Mouse (Mus musculus): Measurements from ENCODE around the gene 3830406C13Rik.

DNA sequence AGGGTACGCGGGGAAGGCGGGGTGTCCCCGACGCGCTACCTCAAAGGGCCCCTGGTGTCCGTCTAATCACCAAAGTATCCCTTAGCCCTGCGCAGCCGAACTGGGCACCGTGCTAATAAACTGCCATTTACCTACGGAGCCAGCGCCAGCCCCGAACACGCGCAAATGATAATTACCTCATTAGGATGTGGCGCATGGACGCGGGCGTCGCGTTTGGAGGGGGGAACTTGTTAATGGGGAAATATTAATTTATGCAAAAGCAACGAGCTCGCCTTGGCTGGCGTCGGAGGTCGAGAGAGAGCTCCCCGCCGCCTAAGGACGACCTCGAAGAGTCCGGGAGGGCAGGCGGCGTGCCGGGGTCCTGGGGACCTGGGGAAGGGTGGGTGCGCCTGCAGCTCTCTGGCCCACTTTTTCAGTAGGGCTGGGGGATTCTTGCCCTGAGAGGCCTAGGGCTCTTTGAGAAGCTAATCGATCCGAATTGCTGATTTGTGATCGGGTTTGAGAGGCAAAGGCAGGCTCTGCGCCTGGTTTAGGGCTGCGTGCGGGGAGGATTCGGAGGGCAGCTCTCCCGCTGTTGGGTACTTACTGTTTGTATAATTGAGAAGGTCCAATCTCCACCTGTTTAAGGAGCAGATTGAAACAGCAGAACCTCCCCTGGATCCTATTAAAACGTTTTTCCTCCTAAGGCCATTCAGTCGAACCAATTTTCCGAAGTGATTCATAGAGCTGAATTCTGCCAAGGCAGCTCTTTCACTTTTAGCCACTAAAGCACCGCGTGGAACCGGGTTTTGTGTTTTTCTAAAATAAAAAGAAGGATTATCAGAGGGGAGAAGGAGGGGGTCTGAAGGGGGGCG lies 62.3 kb downstream of the 3830406C13Rik start:
- TF ChIP-seq POLR2AphosphoS2 (IDR thresholded peaks at IDR 0.05; ENCODE audit: insufficient read length, low read depth) (no peak), USF1 (IDR thresholded peaks at IDR 0.05; ENCODE audit: low read depth) (no peak), POLR2A (IDR thresholded peaks at IDR 0.05; ENCODE audit: insufficient read length, low read depth) (no peak), MYOG (IDR thresholded peaks at IDR 0.05; ENCODE audit: control insufficient read depth in 1 of 3, insufficient read depth in 1 of 3, insufficient read length in 2 of 3, low read depth in 2 of 3) (no peak), MYOD1 (IDR thresholded peaks at IDR 0.05; ENCODE audit: control insufficient read depth in 1 of 3, insufficient read length in 2 of 3, low read depth in 2 of 3) (no peak), TCF12 (IDR thresholded peaks at IDR 0.05; ENCODE audit: insufficient read depth, poor library complexity, severe bottlenecking) (no peak), E2F4 (IDR thresholded peaks at IDR 0.05; ENCODE audit: insufficient read depth) (no peak)
